Mouse (Mus musculus) limb, embryonic 12.5 days (tissue): ENCODE data around the gene Amn. TPM values are rescaled to one million over a fixed set of nuclear protein-coding genes. Genes with fewer than 3 reads are reported as not detected.

ENCODE experiments used
- ATAC-seq: fragments of 200-750 bp; cut with Nextera tagmentation; 2 replicates; pipeline ENCODE4 v1.8.0; 2017; ENCODE audit warnings: low read depth, moderate TSS enrichment; ENCODE audit not compliant: insufficient number of reproducible peaks, insufficient read depth, low FRiP score, low TSS enrichment
- H3K27ac ChIP-seq: fragments of 300-500 bp; sonication (generic); 2 replicates; pipeline ENCODE4 v1.5.1; 2016; ENCODE audit warnings: mild to moderate bottlenecking, moderate library complexity
- H3K27me3 ChIP-seq: fragments of 300-500 bp; sonication (generic); 2 replicates; pipeline ENCODE4 v1.6.1; 2016; ENCODE audit warnings: mild to moderate bottlenecking, moderate library complexity
- H3K36me3 ChIP-seq: fragments of 300-500 bp; sonication (generic); 2 replicates; pipeline ENCODE4 v1.6.1; 2016; ENCODE audit warnings: mild to moderate bottlenecking, moderate library complexity
- H3K4me1 ChIP-seq: fragments of 300-500 bp; sonication (generic); replicated peaks from 2 replicates; pipeline ENCODE4 v1.6.1; 2016
- H3K4me2 ChIP-seq: fragments of 300-500 bp; sonication (generic); 2 replicates; pipeline ENCODE4 v1.6.1; 2016; ENCODE audit warnings: mild to moderate bottlenecking, moderate library complexity
- H3K4me3 ChIP-seq: fragments of 300-500 bp; sonication (generic); replicated peaks from 2 replicates; pipeline ENCODE4 v1.5.1; 2016; ENCODE audit warnings: mild to moderate bottlenecking
- H3K9ac ChIP-seq: fragments of 300-500 bp; sonication (generic); replicated peaks from 2 replicates; pipeline ENCODE4 v1.6.1; 2016; ENCODE audit warnings: mild to moderate bottlenecking, moderate library complexity
- H3K9me3 ChIP-seq: fragments of 300-500 bp; sonication (generic); 2 replicates; pipeline ENCODE4 v1.6.1; 2016; ENCODE audit warnings: mild to moderate bottlenecking, moderate library complexity
- WGBS: fragments of 180-500 bp; shearing (Covaris S2); methylation state at CpG from one replicate; pipeline ENCODE4 v1.1.7; 2016; 5-methylcytosine and 5-hydroxymethylcytosine counted together
- polyA plus RNA-seq: library from polyadenylated mRNA; unstranded; fragments of >200 nt; fragmentation: Nextera tagmentation; extraction: Ambion mirVana; gene quantifications from 2 replicates; pipeline ENCODE4 v1.2.1, GENCODE M21; 2016

The Amn gene
- 0.20 and 0.74 TPM in 2 replicates for polyA plus RNA-seq

GRCm38 (mm10) chr12:111270629-111271277 is at the start of gene Amn:
Gene Amn (plus strand): TSS chr12:111271095.
- no peak within 1 kb of the TSS for H3K27ac ChIP-seq
- WGBS = 36% methylated on average over 25 of the region's 25 CpGs
- peaks cover 77% of the 10 kb centered on the region for H3K27me3 ChIP-seq
- H3K4me3 ChIP-seq = peak within 1 kb of the TSS; percentile 17
- H3K4me2 ChIP-seq = peak within 1 kb of the TSS; percentile 32
- 0 out of 2 replicates have a peak, but pooled peaks cover 4% of the 10 kb centered on the region for H3K36me3 ChIP-seq
- peaks cover 30% of the 10 kb centered on the region for H3K4me1 ChIP-seq
- H3K9me3 ChIP-seq = no peaks in the 10 kb centered on the region
- no peak for ATAC-seq
- no peak within 1 kb of the TSS for H3K9ac ChIP-seq

GRCm38 (mm10) chr12:111225197-111225780 is 45.6 kb upstream of the Amn start:
- H3K27ac ChIP-seq = peak overlapping the region; percentile 70
- no peak; the same call in 1 of the 2 replicates for ATAC-seq
- H3K4me2 ChIP-seq = no peak overlapping the region
- peaks cover 3% of the 10 kb centered on the region; the same call in 1 of the 2 replicates for H3K9me3 ChIP-seq
- no peaks in the 10 kb centered on the region for H3K27me3 ChIP-seq
- WGBS = 62% methylated on average over 10 of the region's 10 CpGs
- H3K36me3 ChIP-seq = peaks cover 39% of the 10 kb centered on the region
- no peak overlapping the region for H3K9ac ChIP-seq
- H3K4me3 ChIP-seq = no peak overlapping the region
- peaks cover 12% of the 10 kb centered on the region for H3K4me1 ChIP-seq

GRCm38 (mm10) chr12:111227410-111227809 is 43.5 kb upstream of the Amn start:
- Histone ChIP-seq H3K9ac (no peak overlapping the region), H3K4me2 (no peak overlapping the region), H3K27ac (no peak overlapping the region), H3K4me1 (peaks cover 12% of the 10 kb centered on the region), H3K27me3 (no peaks in the 10 kb centered on the region), H3K4me3 (no peak overlapping the region), H3K9me3 (no peaks in the 10 kb centered on the region), H3K36me3 (peaks cover 24% of the 10 kb centered on the region)
- ATAC-seq = no peak
- WGBS = 81% methylated on average over 4 of the region's 4 CpGs

- H3K36me3 ChIP-seq = peaks cover 16% of the 10 kb centered on the region
- H3K9ac ChIP-seq = no peak overlapping the region
- no peak for ATAC-seq
- H3K4me3 ChIP-seq = no peak overlapping the region
- no peak overlapping the region for H3K27ac ChIP-seq
- H3K27me3 ChIP-seq = no peaks in the 10 kb centered on the region
- H3K4me1 ChIP-seq = peaks cover 12% of the 10 kb centered on the region
- WGBS = 94% methylated on average over 5 of the region's 5 CpGs
- no peaks in the 10 kb centered on the region for H3K9me3 ChIP-seq
- H3K4me2 ChIP-seq = no peak overlapping the region
Observed at GRCm38 (mm10) chr12:111228488-111228887, 42.4 kb upstream of the Amn start.

- Histone ChIP-seq H3K27me3 (no peaks in the 10 kb centered on the region), H3K4me2 (no peak overlapping the region), H3K36me3 (peaks cover 16% of the 10 kb centered on the region), H3K27ac (no peak overlapping the region), H3K4me1 (no peaks in the 10 kb centered on the region), H3K9me3 (no peaks in the 10 kb centered on the region), H3K4me3 (no peak overlapping the region), H3K9ac (no peak overlapping the region)
- no peak for ATAC-seq
- 90% methylated on average over 2 of the region's 2 CpGs for WGBS
Observed at GRCm38 (mm10) chr12:111230793-111231192, 40.1 kb upstream of the Amn start.

GRCm38 (mm10) chr12:111233798-111234197 is 37.1 kb upstream of the Amn start:
- H3K9ac ChIP-seq = no peak overlapping the region
- H3K36me3 ChIP-seq = peaks cover 19% of the 10 kb centered on the region
- H3K9me3 ChIP-seq = no peaks in the 10 kb centered on the region
- no peaks in the 10 kb centered on the region for H3K27me3 ChIP-seq
- no peak overlapping the region for H3K27ac ChIP-seq
- H3K4me1 ChIP-seq = no peaks in the 10 kb centered on the region; the same call in 1 of the 2 replicates
- no peak for ATAC-seq
- H3K4me3 ChIP-seq = no peak overlapping the region
- WGBS = 84% methylated on average over 4 of the region's 4 CpGs
- H3K4me2 ChIP-seq = no peak overlapping the region

GRCm38 (mm10) chr12:111234383-111234782 is 36.5 kb upstream of the Amn start:
- Histone ChIP-seq H3K27me3 (no peaks in the 10 kb centered on the region), H3K4me3 (no peak overlapping the region), H3K4me2 (no peak overlapping the region), H3K4me1 (no peaks in the 10 kb centered on the region; the same call in 1 of the 2 replicates), H3K9me3 (no peaks in the 10 kb centered on the region), H3K36me3 (peaks cover 22% of the 10 kb centered on the region), H3K9ac (no peak overlapping the region), H3K27ac (no peak overlapping the region)
- ATAC-seq = no peak
- 87% methylated on average over 9 of the region's 9 CpGs for WGBS

- Histone ChIP-seq H3K4me1 (no peaks in the 10 kb centered on the region; the same call in 1 of the 2 replicates), H3K27ac (no peak overlapping the region), H3K36me3 (peaks cover 34% of the 10 kb centered on the region), H3K9me3 (no peaks in the 10 kb centered on the region), H3K4me3 (no peak overlapping the region), H3K27me3 (no peaks in the 10 kb centered on the region), H3K4me2 (no peak overlapping the region), H3K9ac (no peak overlapping the region)
- ATAC-seq = no peak
- 88% methylated on average over 6 of the region's 6 CpGs for WGBS
Observed at GRCm38 (mm10) chr12:111235631-111236030, 35.3 kb upstream of the Amn start.

GRCm38 (mm10) chr12:111237611-111238188 is 33.2 kb upstream of the Amn start:
- H3K4me2 ChIP-seq = no peak overlapping the region
- H3K9ac ChIP-seq = no peak overlapping the region
- H3K9me3 ChIP-seq = no peaks in the 10 kb centered on the region
- H3K4me1 ChIP-seq = no peaks in the 10 kb centered on the region; the same call in 1 of the 2 replicates
- H3K36me3 ChIP-seq = peaks cover 45% of the 10 kb centered on the region
- H3K27ac ChIP-seq = no peak overlapping the region
- ATAC-seq = no peak
- H3K4me3 ChIP-seq = no peak overlapping the region
- 93% methylated on average over 16 of the region's 16 CpGs for WGBS
- no peaks in the 10 kb centered on the region for H3K27me3 ChIP-seq

GRCm38 (mm10) chr12:111238345-111238744 is 32.5 kb upstream of the Amn start:
- H3K27ac ChIP-seq = no peak overlapping the region
- no peaks in the 10 kb centered on the region for H3K9me3 ChIP-seq
- H3K4me3 ChIP-seq = no peak overlapping the region
- WGBS = 83% methylated on average over 5 of the region's 5 CpGs
- H3K9ac ChIP-seq = no peak overlapping the region
- no peaks in the 10 kb centered on the region for H3K27me3 ChIP-seq
- H3K4me1 ChIP-seq = no peaks in the 10 kb centered on the region; the same call in 1 of the 2 replicates
- ATAC-seq = no peak
- H3K36me3 ChIP-seq = peaks cover 52% of the 10 kb centered on the region
- no peak overlapping the region for H3K4me2 ChIP-seq

- no peaks in the 10 kb centered on the region; the same call in 1 of the 2 replicates for H3K4me1 ChIP-seq
- H3K4me3 ChIP-seq = no peak overlapping the region
- peaks cover 55% of the 10 kb centered on the region for H3K36me3 ChIP-seq
- 55% methylated on average over 4 of the region's 4 CpGs for WGBS
- no peaks in the 10 kb centered on the region for H3K9me3 ChIP-seq
- H3K27me3 ChIP-seq = no peaks in the 10 kb centered on the region
- no peak overlapping the region for H3K4me2 ChIP-seq
- no peak overlapping the region for H3K9ac ChIP-seq
- no peak for ATAC-seq
- H3K27ac ChIP-seq = no peak overlapping the region
Observed at GRCm38 (mm10) chr12:111238778-111239177, 32.1 kb upstream of the Amn start.
